Mouse (Mus musculus): ENCODE measurements around the gene Mb. TPM values are rescaled to one million over a fixed set of nuclear protein-coding genes. Genes with fewer than 3 reads are reported as not detected.
A peak's percentile ranks its signal among the peaks of the same experiment; 100 is the strongest.

Mb gene
- polyA plus RNA-seq, 1 experiment from 2014 or later, result 0.64 TPM

DNA sequence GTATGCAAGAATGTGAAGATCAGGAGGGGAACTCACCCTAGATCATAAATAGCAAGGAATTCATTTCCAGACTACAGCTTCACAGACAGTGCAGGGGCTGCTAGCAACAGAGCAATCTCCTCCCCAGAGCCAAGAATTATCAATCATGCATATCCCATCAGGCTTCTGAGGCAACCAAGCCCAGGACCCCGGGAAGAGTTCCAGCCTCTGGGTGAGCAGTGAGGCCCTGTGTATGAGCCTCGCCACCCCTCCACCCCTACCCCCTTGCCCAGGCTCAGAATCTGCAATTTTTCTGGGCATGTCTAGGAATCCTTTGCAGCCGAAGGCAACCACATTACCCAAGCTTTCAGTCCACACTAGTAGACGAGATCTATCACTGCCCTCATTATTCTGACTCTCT is 28.6 kb downstream of the Mb start:
- Histone ChIP-seq H3K27me3 (ENCODE audit: insufficient read depth, low read length) (no peaks in the 10 kb centered on the region), H3K9ac (replicated peaks; ENCODE audit: low read length) (no peak overlapping the region), H3K36me3 (ENCODE audit: insufficient read depth, low read length) (no peaks in the 10 kb centered on the region), H3K9me3 (ENCODE audit: low read length) (no peaks in the 10 kb centered on the region), H3K4me2 (replicated peaks; ENCODE audit: low read depth, low read length) (no peak overlapping the region), H3K4me3 (ENCODE audit: low read length) (no peak overlapping the region), H3K27ac (ENCODE audit: low read length) (no peak overlapping the region), H3K4me1 (ENCODE audit: insufficient read depth, low read length) (no peaks in the 10 kb centered on the region; the same call in 1 of the 2 replicates)
- 82% methylated on average over 4 of the region's 4 CpGs for WGBS
- no peak for ATAC-seq (ENCODE audit: low FRiP score, low TSS enrichment)

GRCm38 (mm10) chr15:77021056-77021455 is 29.4 kb downstream of the Mb start:
- Histone ChIP-seq H3K9me3 (ENCODE audit: low read length) (no peaks in the 10 kb centered on the region), H3K4me1 (ENCODE audit: insufficient read depth, low read length) (no peaks in the 10 kb centered on the region; the same call in 1 of the 2 replicates), H3K27me3 (ENCODE audit: insufficient read depth, low read length) (no peaks in the 10 kb centered on the region), H3K27ac (ENCODE audit: low read length) (no peak overlapping the region), H3K36me3 (ENCODE audit: insufficient read depth, low read length) (no peaks in the 10 kb centered on the region), H3K4me2 (replicated peaks; ENCODE audit: low read depth, low read length) (no peak overlapping the region), H3K9ac (replicated peaks; ENCODE audit: low read length) (no peak overlapping the region), H3K4me3 (ENCODE audit: low read length) (no peak overlapping the region)
- ATAC-seq (ENCODE audit: low FRiP score, low TSS enrichment), result no peak
- WGBS, result 91% methylated on average over 3 of the region's 3 CpGs

DNA sequence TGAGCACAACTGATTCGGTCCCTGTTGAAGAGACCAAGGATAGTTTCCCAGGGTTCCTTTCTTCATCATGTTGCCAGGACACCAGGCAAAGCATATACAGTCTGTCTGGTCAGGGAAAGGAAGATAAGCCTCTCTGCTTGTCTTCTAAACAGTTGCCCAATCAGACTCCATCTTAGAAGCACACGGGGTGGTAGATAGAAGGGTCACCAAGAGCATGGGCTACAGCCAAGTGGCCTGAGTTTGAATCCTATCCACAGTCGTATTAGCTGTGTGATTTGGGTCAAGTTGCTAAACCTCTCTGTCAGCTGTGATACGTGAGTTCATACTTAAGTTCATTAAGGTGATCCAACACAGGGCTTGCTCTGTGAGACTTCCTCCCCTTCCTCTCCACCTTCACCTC is 30.3 kb downstream of the Mb start:
- no peak for ATAC-seq (ENCODE audit: low FRiP score, low TSS enrichment)
- H3K9me3 ChIP-seq (ENCODE audit: low read length), result no peaks in the 10 kb centered on the region
- no peak overlapping the region for H3K4me3 ChIP-seq (ENCODE audit: low read length)
- H3K36me3 ChIP-seq (ENCODE audit: insufficient read depth, low read length), result no peaks in the 10 kb centered on the region
- H3K4me1 ChIP-seq (ENCODE audit: insufficient read depth, low read length), result peaks cover under 1% of the 10 kb centered on the region
- WGBS, result 85% methylated on average over 4 of the region's 4 CpGs
- no peak overlapping the region for H3K27ac ChIP-seq (ENCODE audit: low read length)
- no peak overlapping the region for H3K9ac ChIP-seq (replicated peaks; ENCODE audit: low read length)
- no peaks in the 10 kb centered on the region for H3K27me3 ChIP-seq (ENCODE audit: insufficient read depth, low read length)
- no peak overlapping the region for H3K4me2 ChIP-seq (replicated peaks; ENCODE audit: low read depth, low read length)

GRCm38 (mm10) chr15:77019533-77019932 is 30.9 kb downstream of the Mb start:
- Histone ChIP-seq H3K9me3 (ENCODE audit: low read length) (no peaks in the 10 kb centered on the region), H3K4me1 (ENCODE audit: insufficient read depth, low read length) (peaks cover 6% of the 10 kb centered on the region), H3K36me3 (ENCODE audit: insufficient read depth, low read length) (no peaks in the 10 kb centered on the region), H3K27me3 (ENCODE audit: insufficient read depth, low read length) (no peaks in the 10 kb centered on the region), H3K4me3 (ENCODE audit: low read length) (no peak overlapping the region), H3K9ac (replicated peaks; ENCODE audit: low read length) (no peak overlapping the region), H3K27ac (ENCODE audit: low read length) (no peak overlapping the region), H3K4me2 (replicated peaks; ENCODE audit: low read depth, low read length) (no peak overlapping the region)
- ATAC-seq (ENCODE audit: low FRiP score, low TSS enrichment), result no peak
- 79% methylated on average over 7 of the region's 7 CpGs for WGBS

GRCm38 (mm10) chr15:77018740-77019340 is 31.6 kb downstream of the Mb start:
- H3K27me3 ChIP-seq (ENCODE audit: insufficient read depth, low read length), result no peaks in the 10 kb centered on the region
- no peak overlapping the region for H3K9ac ChIP-seq (replicated peaks; ENCODE audit: low read length)
- H3K36me3 ChIP-seq (ENCODE audit: insufficient read depth, low read length), result no peaks in the 10 kb centered on the region
- H3K4me1 ChIP-seq (ENCODE audit: insufficient read depth, low read length), result peaks cover 13% of the 10 kb centered on the region
- no peak for ATAC-seq (ENCODE audit: low FRiP score, low TSS enrichment)
- H3K4me3 ChIP-seq (ENCODE audit: low read length), result no peak overlapping the region
- WGBS, result 66% methylated on average over 6 of the region's 6 CpGs
- no peak overlapping the region for H3K4me2 ChIP-seq (replicated peaks; ENCODE audit: low read depth, low read length)
- no peaks in the 10 kb centered on the region for H3K9me3 ChIP-seq (ENCODE audit: low read length)
- no peak overlapping the region for H3K27ac ChIP-seq (ENCODE audit: low read length)

- ATAC-seq (ENCODE audit: low FRiP score, low TSS enrichment), result no peak
- Histone ChIP-seq H3K27me3 (ENCODE audit: insufficient read depth, low read length) (no peaks in the 10 kb centered on the region), H3K4me3 (ENCODE audit: low read length) (no peak overlapping the region), H3K4me2 (replicated peaks; ENCODE audit: low read depth, low read length) (no peak overlapping the region), H3K36me3 (ENCODE audit: insufficient read depth, low read length) (no peaks in the 10 kb centered on the region), H3K9ac (replicated peaks; ENCODE audit: low read length) (no peak overlapping the region), H3K27ac (ENCODE audit: low read length) (no peak overlapping the region), H3K4me1 (ENCODE audit: insufficient read depth, low read length) (peaks cover 19% of the 10 kb centered on the region), H3K9me3 (ENCODE audit: low read length) (no peaks in the 10 kb centered on the region)
These were observed 32.6 kb downstream of the Mb start for GRCm38 (mm10) chr15:77017897-77018296.

GRCm38 (mm10) chr15:77016509-77016908 is 34.0 kb downstream of the Mb start:
- 94% methylated on average over 6 of the region's 6 CpGs for WGBS
- ATAC-seq (ENCODE audit: low FRiP score, low TSS enrichment), result no peak
- Histone ChIP-seq H3K27me3 (ENCODE audit: insufficient read depth, low read length) (no peaks in the 10 kb centered on the region), H3K9me3 (ENCODE audit: low read length) (no peaks in the 10 kb centered on the region), H3K36me3 (ENCODE audit: insufficient read depth, low read length) (no peaks in the 10 kb centered on the region), H3K4me3 (ENCODE audit: low read length) (no peak overlapping the region), H3K9ac (replicated peaks; ENCODE audit: low read length) (no peak overlapping the region), H3K4me1 (ENCODE audit: insufficient read depth, low read length) (peaks cover 19% of the 10 kb centered on the region), H3K27ac (ENCODE audit: low read length) (no peak overlapping the region), H3K4me2 (replicated peaks; ENCODE audit: low read depth, low read length) (no peak overlapping the region)

DNA sequence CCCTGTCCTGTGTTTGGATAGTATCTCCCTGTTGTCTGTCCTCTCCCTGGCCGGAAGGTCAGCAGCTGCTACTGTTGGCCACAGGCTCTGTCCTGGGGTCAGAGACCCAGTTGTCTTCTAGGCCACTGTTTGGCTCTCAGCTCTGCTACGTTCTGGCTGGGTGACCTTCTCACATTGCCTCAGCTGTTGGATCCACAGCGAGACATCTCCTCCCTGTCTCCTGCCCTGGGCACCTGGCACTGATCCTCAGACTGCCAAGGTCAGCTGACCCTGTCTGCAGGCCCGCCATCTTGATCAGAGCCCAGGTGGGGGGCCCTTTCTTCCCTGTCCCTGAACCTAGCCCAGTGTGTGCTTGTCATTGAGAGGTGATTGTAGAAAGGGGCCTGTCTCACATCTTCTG is 35.5 kb downstream of the Mb start:
- no peak overlapping the region for H3K4me2 ChIP-seq (replicated peaks; ENCODE audit: low read depth, low read length)
- peak; percentile 24; the same call in 1 of the 2 replicates for ATAC-seq (ENCODE audit: low FRiP score, low TSS enrichment)
- no peaks in the 10 kb centered on the region for H3K36me3 ChIP-seq (ENCODE audit: insufficient read depth, low read length)
- no peak overlapping the region for H3K9ac ChIP-seq (replicated peaks; ENCODE audit: low read length)
- peak overlapping the region; percentile 17 for H3K27ac ChIP-seq (ENCODE audit: low read length)
- no peaks in the 10 kb centered on the region for H3K27me3 ChIP-seq (ENCODE audit: insufficient read depth, low read length)
- H3K9me3 ChIP-seq (ENCODE audit: low read length), result no peaks in the 10 kb centered on the region
- 48% methylated on average over 4 of the region's 4 CpGs for WGBS
- H3K4me1 ChIP-seq (ENCODE audit: insufficient read depth, low read length), result peaks cover 19% of the 10 kb centered on the region
- H3K4me3 ChIP-seq (ENCODE audit: low read length), result no peak overlapping the region

DNA sequence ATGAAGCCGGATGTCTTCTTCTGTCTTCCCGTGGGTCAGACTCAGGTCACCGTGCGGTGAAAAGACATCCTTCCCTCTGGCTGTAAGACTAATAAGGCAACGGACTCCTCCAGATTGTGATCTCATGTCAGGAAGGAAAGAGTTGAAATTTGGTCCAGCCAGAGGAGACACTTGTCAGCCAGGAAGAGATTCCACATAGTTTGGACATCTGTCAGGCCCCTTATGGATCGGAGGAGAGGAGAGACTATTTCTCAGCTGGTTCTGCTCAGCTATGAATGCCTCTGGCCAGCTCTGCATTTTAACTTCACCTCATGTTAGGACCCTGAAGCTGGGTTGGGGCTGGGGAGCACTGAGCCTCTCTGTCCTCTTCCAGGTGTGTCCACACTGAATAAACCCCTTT is 36.0 kb downstream of the Mb start:
- 31% methylated on average over 6 of the region's 6 CpGs for WGBS
- peaks cover 19% of the 10 kb centered on the region for H3K4me1 ChIP-seq (ENCODE audit: insufficient read depth, low read length)
- ATAC-seq (ENCODE audit: low FRiP score, low TSS enrichment), result 0 out of 2 replicates have a peak, but pooled peaks have one; percentile 5
- no peaks in the 10 kb centered on the region for H3K36me3 ChIP-seq (ENCODE audit: insufficient read depth, low read length)
- no peak overlapping the region for H3K9ac ChIP-seq (replicated peaks; ENCODE audit: low read length)
- no peaks in the 10 kb centered on the region for H3K9me3 ChIP-seq (ENCODE audit: low read length)
- no peaks in the 10 kb centered on the region for H3K27me3 ChIP-seq (ENCODE audit: insufficient read depth, low read length)
- no peak overlapping the region for H3K4me3 ChIP-seq (ENCODE audit: low read length)
- H3K27ac ChIP-seq (ENCODE audit: low read length), result peak overlapping the region; percentile 17
- H3K4me2 ChIP-seq (replicated peaks; ENCODE audit: low read depth, low read length), result no peak overlapping the region

GRCm38 (mm10) chr15:77013753-77014241 is 36.7 kb downstream of the Mb start:
- Histone ChIP-seq H3K27me3 (ENCODE audit: insufficient read depth, low read length) (no peaks in the 10 kb centered on the region), H3K27ac (ENCODE audit: low read length) (peak overlapping the region; percentile 32; the same call in 1 of the 2 replicates), H3K4me3 (ENCODE audit: low read length) (no peak overlapping the region), H3K36me3 (ENCODE audit: insufficient read depth, low read length) (no peaks in the 10 kb centered on the region), H3K9me3 (ENCODE audit: low read length) (no peaks in the 10 kb centered on the region), H3K4me1 (ENCODE audit: insufficient read depth, low read length) (peaks cover 19% of the 10 kb centered on the region), H3K9ac (replicated peaks; ENCODE audit: low read length) (no peak overlapping the region), H3K4me2 (replicated peaks; ENCODE audit: low read depth, low read length) (peak overlapping the region; percentile 38)
- ATAC-seq (ENCODE audit: low FRiP score, low TSS enrichment), result peak; percentile 70
- WGBS, result 1% methylated on average over 15 of the region's 15 CpGs
